Mouse (Mus musculus): ENCODE results near the gene Ptprg.

DNA sequence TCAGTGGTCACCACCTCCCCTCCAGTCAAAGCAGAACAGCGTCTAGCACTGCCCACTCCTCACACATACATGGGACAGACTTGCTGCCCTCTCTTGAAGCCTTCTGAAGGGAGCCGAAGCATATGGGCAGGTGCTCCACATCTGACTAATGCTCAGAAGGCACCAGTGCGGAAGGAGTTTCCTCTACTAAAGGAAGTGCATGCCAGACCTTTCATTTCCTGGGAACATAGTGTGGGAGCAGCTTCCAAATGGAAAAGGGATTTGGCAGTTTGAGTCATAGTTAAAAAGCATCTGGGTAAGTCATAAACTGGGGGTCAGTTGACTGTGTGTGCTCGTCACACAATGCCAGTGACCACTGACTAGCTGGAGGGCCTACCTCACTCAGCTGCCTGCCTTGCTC is 288.3 kb downstream of the Ptprg start:
- no peak for TF ChIP-seq POLR2A (IDR thresholded peaks at IDR 0.05; ENCODE audit: borderline replicate concordance, insufficient read depth, low read length)
- no peak for TF ChIP-seq CTCF (IDR thresholded peaks at IDR 0.05; ENCODE audit: borderline replicate concordance, insufficient read depth, low read depth, low read length)

All from cerebellum, adult 2 months (tissue).